Mouse (Mus musculus) midbrain, embryonic 10.5 days (tissue): ENCODE data around the gene Trim54. TPM values are rescaled to one million over a fixed set of nuclear protein-coding genes. Genes with fewer than 3 reads are reported as not detected.
A peak's percentile ranks its signal among the peaks of the same experiment; 100 is the strongest.

ENCODE experiments used
- DNase-seq: peaks from one replicate; pipeline ENCODE4 v3.0.0-alpha.2; 2017; ENCODE audit warnings: low spot score
- H3K27ac ChIP-seq: fragments of 300-500 bp; sonication (generic); replicated peaks from 2 replicates; pipeline ENCODE4 v1.5.1; 2016; ENCODE audit warnings: mild to moderate bottlenecking
- H3K27me3 ChIP-seq: fragments of 300-500 bp; sonication (generic); 2 replicates; pipeline ENCODE4 v1.6.1; 2016; ENCODE audit warnings: low read depth, mild to moderate bottlenecking; ENCODE audit not compliant: poor library complexity, severe bottlenecking
- H3K36me3 ChIP-seq: fragments of 300-500 bp; sonication (generic); 2 replicates; pipeline ENCODE4 v1.6.1; 2016; ENCODE audit warnings: mild to moderate bottlenecking, moderate library complexity
- H3K4me1 ChIP-seq: fragments of 300-500 bp; sonication (generic); 2 replicates; pipeline ENCODE4 v1.6.1; 2016
- H3K4me3 ChIP-seq: fragments of 300-500 bp; sonication (generic); 2 replicates; pipeline ENCODE4 v1.5.1; 2016; ENCODE audit warnings: mild to moderate bottlenecking, moderate library complexity
- H3K9me3 ChIP-seq: fragments of 300-500 bp; sonication (generic); replicated peaks from 2 replicates; pipeline ENCODE4 v1.6.1; 2016; ENCODE audit warnings: mild to moderate bottlenecking
- WGBS: fragments of 180-500 bp; shearing (Covaris S2); methylation state at CpG from one replicate; pipeline ENCODE4 v1.1.7; 2016; 5-methylcytosine and 5-hydroxymethylcytosine counted together
- polyA plus RNA-seq: library from polyadenylated mRNA; unstranded; fragments of >200 nt; fragmentation: Nextera tagmentation; extraction: Ambion mirVana; gene quantifications from 2 replicates; pipeline ENCODE4 v1.2.1, GENCODE M21; 2016

The Trim54 gene
- polyA plus RNA-seq, 1 experiment from 2014 or later, result not detected

GRCm38 (mm10) chr5:31087131-31087530 is 29.4 kb upstream of the Trim54 start:
- WGBS, result 85% methylated on average over 2 of the region's 2 CpGs
- H3K4me3 ChIP-seq, result no peak overlapping the region
- no peaks in the 10 kb centered on the region for H3K9me3 ChIP-seq
- no peak overlapping the region for H3K27ac ChIP-seq
- H3K4me1 ChIP-seq, result peaks cover 36% of the 10 kb centered on the region
- H3K27me3 ChIP-seq, result peaks cover 67% of the 10 kb centered on the region
- no peak for DNase-seq
- no peaks in the 10 kb centered on the region for H3K36me3 ChIP-seq

- peak overlapping the region; percentile 70 for H3K27ac ChIP-seq
- H3K4me1 ChIP-seq, result peaks cover 40% of the 10 kb centered on the region
- no peaks in the 10 kb centered on the region for H3K36me3 ChIP-seq
- peak overlapping the region; percentile 56 for H3K4me3 ChIP-seq
- peaks cover 100% of the 10 kb centered on the region for H3K27me3 ChIP-seq
- DNase-seq, result peak; percentile 39
- WGBS, result 3% methylated on average over 40 of the region's 53 CpGs
- H3K9me3 ChIP-seq, result no peaks in the 10 kb centered on the region
Observed at GRCm38 (mm10) chr5:31092231-31092975, 24.1 kb upstream of the Trim54 start.

- Histone ChIP-seq H3K9me3 (no peaks in the 10 kb centered on the region), H3K4me3 (peak overlapping the region; percentile 56), H3K27me3 (peaks cover 100% of the 10 kb centered on the region), H3K4me1 (peaks cover 40% of the 10 kb centered on the region), H3K36me3 (no peaks in the 10 kb centered on the region), H3K27ac (peak overlapping the region; percentile 70)
- WGBS, result under 1% methylated on average over 54 of the region's 54 CpGs
- peak; percentile 59 for DNase-seq
Observed at GRCm38 (mm10) chr5:31093151-31094041, 23.1 kb upstream of the Trim54 start.

- no peaks in the 10 kb centered on the region for H3K9me3 ChIP-seq
- H3K4me1 ChIP-seq, result peaks cover 40% of the 10 kb centered on the region
- DNase-seq, result peak; percentile 38
- no peaks in the 10 kb centered on the region for H3K36me3 ChIP-seq
- 3% methylated on average over 29 of the region's 29 CpGs for WGBS
- no peak overlapping the region for H3K27ac ChIP-seq
- peaks cover 94% of the 10 kb centered on the region for H3K27me3 ChIP-seq
- peak overlapping the region; percentile 56 for H3K4me3 ChIP-seq
Observed at GRCm38 (mm10) chr5:31094100-31094798, 22.3 kb upstream of the Trim54 start.

- Histone ChIP-seq H3K36me3 (no peaks in the 10 kb centered on the region), H3K9me3 (no peaks in the 10 kb centered on the region), H3K27ac (no peak overlapping the region), H3K4me1 (peaks cover 40% of the 10 kb centered on the region), H3K27me3 (peaks cover 86% of the 10 kb centered on the region), H3K4me3 (peak overlapping the region; percentile 40)
- under 1% methylated on average over 59 of the region's 59 CpGs for WGBS
- peak; percentile 62 for DNase-seq
Observed at GRCm38 (mm10) chr5:31094799-31095691, 21.5 kb upstream of the Trim54 start.

- Histone ChIP-seq H3K27me3 (peaks cover 78% of the 10 kb centered on the region), H3K4me1 (peaks cover 40% of the 10 kb centered on the region), H3K4me3 (peak overlapping the region; percentile 40), H3K27ac (no peak overlapping the region), H3K9me3 (no peaks in the 10 kb centered on the region), H3K36me3 (no peaks in the 10 kb centered on the region)
- WGBS, result 27% methylated on average over 11 of the region's 11 CpGs
- no peak for DNase-seq
Observed at GRCm38 (mm10) chr5:31095711-31096480, 20.6 kb upstream of the Trim54 start.

- H3K9me3 ChIP-seq, result no peaks in the 10 kb centered on the region
- H3K4me3 ChIP-seq, result no peak within 1 kb of the TSS
- no peaks in the 10 kb centered on the region for H3K4me1 ChIP-seq
- no peaks in the 10 kb centered on the region; the same call in 1 of the 2 replicates for H3K27me3 ChIP-seq
- no peak for DNase-seq
- 85% methylated on average over 9 of the region's 9 CpGs for WGBS
- no peaks in the 10 kb centered on the region for H3K36me3 ChIP-seq
- no peak within 1 kb of the TSS for H3K27ac ChIP-seq
Observed at GRCm38 (mm10) chr5:31105814-31106335, 10.6 kb upstream of the Trim54 start, which contains the start of gene Dnajc5g. TSS of gene Dnajc5g (plus strand) at chr5:31106285.

- H3K27me3 ChIP-seq, result no peaks in the 10 kb centered on the region; the same call in 1 of the 2 replicates
- no peak within 1 kb of the TSS for H3K4me3 ChIP-seq
- H3K36me3 ChIP-seq, result no peaks in the 10 kb centered on the region
- no peaks in the 10 kb centered on the region for H3K9me3 ChIP-seq
- WGBS, result 91% methylated on average over 18 of the region's 18 CpGs
- DNase-seq, result no peak
- H3K4me1 ChIP-seq, result no peaks in the 10 kb centered on the region
- H3K27ac ChIP-seq, result no peak within 1 kb of the TSS
Observed at GRCm38 (mm10) chr5:31108000-31108490, 8.5 kb upstream of the Trim54 start, which contains the start of gene Slc30a3. TSS of gene Slc30a3 (minus strand) at chr5:31108237.

GRCm38 (mm10) chr5:31110781-31111180 is 5.7 kb upstream of the Trim54 start:
- no peak overlapping the region for H3K4me3 ChIP-seq
- H3K9me3 ChIP-seq, result no peaks in the 10 kb centered on the region
- no peaks in the 10 kb centered on the region for H3K36me3 ChIP-seq
- 42% methylated on average over 7 of the region's 7 CpGs for WGBS
- no peak overlapping the region for H3K27ac ChIP-seq
- no peaks in the 10 kb centered on the region; the same call in 1 of the 2 replicates for H3K27me3 ChIP-seq
- no peak for DNase-seq
- H3K4me1 ChIP-seq, result no peaks in the 10 kb centered on the region

- Histone ChIP-seq H3K9me3 (no peaks in the 10 kb centered on the region), H3K4me1 (no peaks in the 10 kb centered on the region), H3K4me3 (no peak overlapping the region), H3K27ac (no peak overlapping the region), H3K36me3 (no peaks in the 10 kb centered on the region), H3K27me3 (peaks cover 12% of the 10 kb centered on the region)
- no peak for DNase-seq
- 29% methylated on average over 10 of the region's 10 CpGs for WGBS
Observed at GRCm38 (mm10) chr5:31116912-31117311, 400 bp downstream of the Trim54 start.

- DNase-seq, result no peak
- Histone ChIP-seq H3K36me3 (no peaks in the 10 kb centered on the region), H3K27me3 (peaks cover 11% of the 10 kb centered on the region), H3K4me1 (peaks cover 4% of the 10 kb centered on the region; the same call in 1 of the 2 replicates), H3K9me3 (no peaks in the 10 kb centered on the region), H3K27ac (no peak overlapping the region), H3K4me3 (no peak overlapping the region)
- 87% methylated on average over 8 of the region's 8 CpGs for WGBS
Observed at GRCm38 (mm10) chr5:31121111-31121510, 4.6 kb downstream of the Trim54 start.
